Mouse (Mus musculus): ENCODE data around the gene Nxph3. TPM values are rescaled to one million over a fixed set of nuclear protein-coding genes. Genes with fewer than 3 reads are reported as not detected.

Nxph3 gene
- total RNA-seq, 2 experiments from 2014 or later = not detected

DNA sequence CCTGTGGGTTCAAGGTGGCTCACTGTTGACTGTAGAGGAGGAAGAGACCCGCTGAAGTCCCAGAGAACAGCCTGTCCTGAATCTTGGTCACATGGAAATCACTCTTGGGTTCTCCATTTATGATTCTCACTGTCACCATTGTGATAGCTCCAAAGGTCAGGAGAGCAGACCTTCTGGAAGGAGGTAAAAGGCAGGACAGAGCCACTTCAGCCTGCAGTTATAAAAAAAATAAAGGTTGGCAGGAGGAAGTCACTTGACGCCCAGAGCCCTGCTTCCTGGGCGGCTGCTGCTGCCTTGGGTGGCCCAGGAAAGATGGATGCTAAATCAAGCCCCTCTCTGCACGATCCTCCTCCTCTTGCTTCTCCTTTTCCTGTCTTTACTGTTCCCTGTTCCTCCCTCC, 14.0 kb downstream of the Nxph3 start:
- ATAC-seq (replicated peaks; ENCODE audit: low FRiP score, poor library complexity, severe bottlenecking) = no peak

DNA sequence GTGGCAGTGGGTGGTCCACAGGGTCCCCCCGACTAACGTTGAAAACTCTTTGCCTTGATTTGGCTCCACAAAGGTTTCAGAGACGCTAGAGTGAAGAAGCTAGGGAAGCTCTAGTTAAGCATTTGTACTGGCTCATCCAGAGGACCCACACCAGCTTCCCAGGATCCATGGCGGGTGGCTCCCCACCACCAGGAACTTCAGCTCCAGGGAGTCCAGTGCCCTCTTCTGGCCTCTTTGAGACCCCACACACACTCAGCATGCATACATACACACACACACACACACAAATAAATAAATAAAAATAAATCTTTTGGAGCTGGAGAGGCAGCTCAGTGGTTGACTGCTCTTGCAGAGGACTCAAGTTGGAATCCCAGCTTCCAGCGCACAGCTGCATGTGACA, 16.4 kb downstream of the Nxph3 start:
- no peak for ATAC-seq (replicated peaks; ENCODE audit: low FRiP score, poor library complexity, severe bottlenecking)

DNA sequence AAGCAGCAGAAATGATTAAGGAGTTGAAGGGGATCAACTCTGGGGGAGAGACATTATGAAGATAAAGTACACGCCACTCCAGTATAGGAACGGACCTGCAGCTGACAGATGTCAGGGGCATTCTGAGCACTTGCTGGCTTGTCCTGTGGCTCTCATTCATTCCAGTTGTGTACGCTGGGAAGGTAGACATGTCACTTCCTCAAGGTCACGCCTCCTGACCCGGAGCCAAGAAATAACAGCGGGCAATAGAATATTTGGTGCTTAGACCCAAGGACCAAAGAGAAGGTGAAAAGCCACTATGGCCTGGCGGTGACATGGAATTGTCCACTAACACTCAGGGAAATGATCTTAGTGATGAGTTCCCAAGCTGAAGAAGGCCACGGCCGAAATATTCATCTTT, 18.5 kb downstream of the Nxph3 start:
- no peak for ATAC-seq (replicated peaks; ENCODE audit: low FRiP score, poor library complexity, severe bottlenecking)

DNA sequence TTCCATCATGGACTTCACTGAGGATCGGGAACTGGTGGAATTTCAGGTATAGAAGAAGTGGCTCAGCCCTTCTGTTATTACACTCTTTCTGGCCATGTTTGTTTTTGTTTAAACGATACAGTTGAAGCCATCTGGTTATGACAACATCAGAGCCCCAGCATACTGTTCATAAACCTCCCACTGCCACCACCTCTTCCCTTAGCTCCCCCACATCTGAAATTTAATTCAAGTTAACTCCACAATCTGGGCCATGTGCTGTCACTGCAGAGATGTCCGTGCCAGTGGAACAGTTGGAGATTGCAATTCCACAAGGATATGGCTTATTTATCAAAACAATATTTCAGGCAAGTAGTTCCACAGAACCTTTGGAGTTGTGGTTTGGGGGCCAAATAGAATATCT, 20.0 kb downstream of the Nxph3 start:
- ATAC-seq (replicated peaks; ENCODE audit: low FRiP score, poor library complexity, severe bottlenecking) = no peak

DNA sequence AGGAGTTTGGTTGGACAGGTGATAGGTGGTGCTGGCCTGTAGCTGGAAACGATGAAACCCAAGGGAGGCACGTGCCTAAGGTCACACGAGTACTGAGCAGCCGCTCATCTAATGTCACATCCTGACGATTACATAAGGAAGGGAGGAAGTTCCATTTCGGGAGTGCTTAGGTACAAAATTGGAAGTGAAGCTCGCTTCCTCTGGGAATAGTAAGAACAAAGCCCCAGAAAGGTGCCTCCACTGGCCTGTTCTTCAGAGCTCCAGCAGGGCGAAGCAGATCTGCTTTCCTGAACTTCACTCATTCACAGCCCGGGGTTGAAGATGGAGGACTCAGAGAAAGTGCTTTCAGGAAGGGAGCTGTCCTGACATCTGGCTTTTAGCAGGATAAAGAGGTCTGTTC, 20.4 kb downstream of the Nxph3 start:
- no peak for ATAC-seq (replicated peaks; ENCODE audit: low FRiP score, poor library complexity, severe bottlenecking)

DNA sequence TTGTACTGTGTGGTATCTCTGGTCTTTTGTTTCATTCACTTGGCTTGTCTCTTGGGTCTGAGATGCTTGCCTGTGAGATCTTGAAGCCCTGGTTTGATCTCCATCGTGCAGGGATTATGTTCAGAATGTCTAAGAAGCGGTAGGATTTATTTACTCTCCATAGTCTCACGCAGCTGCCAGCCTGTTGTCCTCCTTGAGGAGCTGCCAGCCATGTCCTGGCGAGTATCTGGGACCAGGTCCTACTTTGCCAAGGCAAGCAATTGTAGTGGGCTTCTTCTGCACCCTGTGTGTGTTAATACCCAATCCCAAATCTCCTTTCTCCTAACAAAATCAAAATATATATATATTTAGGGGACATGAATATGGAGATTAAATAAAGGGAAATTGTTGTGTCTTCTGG, 21.4 kb downstream of the Nxph3 start:
- ATAC-seq (replicated peaks; ENCODE audit: low FRiP score, poor library complexity, severe bottlenecking) = no peak

DNA sequence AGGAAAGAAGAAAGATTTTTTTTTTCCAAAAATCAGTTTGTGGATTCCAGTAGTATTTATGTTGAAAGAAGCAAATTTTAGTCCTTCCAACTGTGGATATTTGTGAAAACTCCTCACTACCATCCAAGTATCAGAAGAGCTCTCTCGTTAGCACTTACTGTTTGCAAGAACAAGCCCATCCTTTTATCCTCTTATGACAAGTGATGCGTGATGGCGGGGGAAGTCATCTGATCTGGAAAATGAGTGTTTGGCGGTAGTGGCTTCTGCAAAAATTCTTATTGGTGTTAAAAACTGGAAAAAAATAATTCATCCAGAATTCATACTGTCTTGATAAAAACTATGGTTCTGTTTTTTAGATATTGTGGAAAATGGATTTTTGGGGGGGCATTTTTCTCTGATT, 22.1 kb downstream of the Nxph3 start:
- ATAC-seq (replicated peaks; ENCODE audit: low FRiP score, poor library complexity, severe bottlenecking) = no peak

DNA sequence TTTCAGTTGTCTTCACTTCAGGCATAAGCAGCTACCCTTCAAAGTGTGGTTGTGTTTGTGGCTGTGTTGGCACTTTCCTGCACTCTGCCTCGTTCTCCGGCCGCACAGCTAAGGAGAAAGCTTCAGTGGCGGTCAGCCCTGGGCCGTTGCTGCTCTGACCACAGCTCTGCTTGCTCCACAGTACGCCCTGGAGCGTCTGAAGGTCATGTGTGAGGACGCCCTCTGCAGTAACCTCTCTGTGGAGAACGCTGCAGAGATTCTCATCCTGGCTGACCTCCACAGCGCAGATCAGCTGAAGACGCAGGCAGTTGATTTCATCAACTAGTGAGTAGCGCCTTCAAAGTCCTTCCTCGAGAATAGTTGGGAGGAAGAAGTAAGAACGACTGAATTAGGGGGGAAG, 24.3 kb downstream of the Nxph3 start:
- ATAC-seq (replicated peaks; ENCODE audit: low FRiP score, poor library complexity, severe bottlenecking) = no peak

DNA sequence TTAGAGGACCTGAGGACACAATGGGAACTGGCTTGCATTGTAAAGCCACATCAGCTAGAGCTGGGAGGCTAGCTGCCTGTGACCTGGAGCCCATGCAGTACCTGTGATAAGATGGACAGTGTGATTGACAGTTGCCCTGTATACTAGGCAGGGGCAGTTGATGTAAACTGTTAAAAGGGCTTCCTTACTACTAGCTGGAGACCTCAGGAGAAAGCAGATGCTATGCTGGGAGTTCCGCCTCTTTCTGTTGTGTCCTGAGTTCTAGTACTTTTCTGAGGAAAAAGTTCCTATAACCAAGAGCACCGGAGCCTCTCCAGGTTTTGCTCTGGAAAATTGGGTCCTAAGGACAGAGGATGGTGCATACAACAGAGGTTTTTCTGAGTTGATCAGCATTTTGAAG, 27.1 kb downstream of the Nxph3 start:
- ATAC-seq (replicated peaks; ENCODE audit: low FRiP score, poor library complexity, severe bottlenecking) = no peak

DNA sequence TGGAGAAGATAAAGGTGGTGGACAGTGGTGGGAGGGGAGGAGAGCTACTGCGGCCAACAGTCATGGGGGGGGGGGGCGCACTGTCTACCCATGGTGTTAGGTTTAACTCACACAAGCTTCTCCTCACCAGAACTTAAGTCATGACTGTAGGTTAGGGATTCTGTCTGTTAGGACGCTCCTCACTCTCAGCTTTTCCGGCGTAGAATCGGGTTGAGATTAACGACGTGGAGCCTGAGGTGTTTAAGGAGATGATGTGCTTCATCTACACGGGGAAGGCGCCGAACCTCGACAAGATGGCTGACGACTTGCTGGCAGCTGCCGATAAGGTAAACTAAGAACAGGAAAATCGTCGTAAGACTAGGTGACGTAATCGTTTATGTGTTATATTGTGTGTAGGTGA, 28.7 kb downstream of the Nxph3 start:
- ATAC-seq (replicated peaks; ENCODE audit: low FRiP score, poor library complexity, severe bottlenecking) = no peak

DNA sequence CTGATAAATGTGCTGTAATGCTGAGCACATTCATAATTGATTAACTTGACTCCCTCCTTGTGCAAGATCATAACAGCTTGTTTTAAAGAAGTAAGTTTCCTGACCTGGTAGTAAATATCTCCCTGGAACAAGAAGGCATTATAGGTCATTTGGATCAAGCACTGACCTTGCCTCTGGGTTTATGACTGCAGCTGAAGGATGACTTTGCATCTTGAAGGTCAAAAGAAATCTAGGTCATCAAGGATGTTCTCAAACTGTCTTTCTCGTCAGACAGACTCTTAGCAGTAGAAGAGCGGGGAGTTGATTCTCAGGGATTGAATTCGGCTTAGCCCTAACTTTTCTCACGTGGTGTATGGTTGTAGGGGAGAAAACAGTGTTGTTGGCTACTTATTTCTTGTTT, 33.7 kb downstream of the Nxph3 start:
- ATAC-seq (replicated peaks; ENCODE audit: low FRiP score, poor library complexity, severe bottlenecking) = no peak

DNA sequence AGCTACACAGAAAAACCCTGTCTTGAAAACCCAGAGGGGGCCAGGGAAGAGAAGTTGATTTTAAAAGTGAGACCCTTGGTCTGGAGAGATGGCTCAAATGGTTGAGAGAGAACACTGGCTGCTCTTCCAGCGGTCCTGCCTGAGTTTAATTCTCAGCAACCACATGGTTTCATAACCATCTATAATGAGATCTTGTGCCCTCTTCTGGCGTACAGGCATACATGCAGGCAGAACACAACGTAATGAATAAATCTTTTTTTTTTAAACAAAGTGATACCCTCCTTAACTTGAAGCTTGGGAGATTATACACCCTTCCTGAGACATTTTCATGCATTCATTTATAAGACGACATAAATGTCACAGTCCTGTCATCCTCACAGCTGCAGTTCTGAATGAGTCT, 34.9 kb downstream of the Nxph3 start:
- no peak for ATAC-seq (replicated peaks; ENCODE audit: low FRiP score, poor library complexity, severe bottlenecking)

DNA sequence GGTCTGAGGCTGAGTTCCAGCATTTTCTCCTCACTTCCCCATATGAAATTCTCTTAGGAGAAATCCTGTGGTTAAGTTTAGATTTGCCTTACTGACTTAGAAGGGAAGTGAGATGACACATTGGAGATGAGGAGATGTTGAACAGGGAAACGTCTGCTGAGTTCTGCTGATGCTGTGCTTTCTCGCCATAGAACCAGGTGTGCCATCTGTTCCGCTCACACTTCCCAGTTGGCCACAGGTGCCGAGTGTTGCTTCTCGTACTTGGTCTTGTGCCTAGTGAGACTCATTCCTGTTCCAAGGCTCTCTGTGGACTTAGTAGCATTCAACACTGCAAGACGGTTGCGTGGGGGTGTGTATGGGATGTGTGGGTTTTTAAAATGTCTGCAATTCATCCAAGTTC, 38.0 kb downstream of the Nxph3 start:
- no peak for ATAC-seq (replicated peaks; ENCODE audit: low FRiP score, poor library complexity, severe bottlenecking)

DNA sequence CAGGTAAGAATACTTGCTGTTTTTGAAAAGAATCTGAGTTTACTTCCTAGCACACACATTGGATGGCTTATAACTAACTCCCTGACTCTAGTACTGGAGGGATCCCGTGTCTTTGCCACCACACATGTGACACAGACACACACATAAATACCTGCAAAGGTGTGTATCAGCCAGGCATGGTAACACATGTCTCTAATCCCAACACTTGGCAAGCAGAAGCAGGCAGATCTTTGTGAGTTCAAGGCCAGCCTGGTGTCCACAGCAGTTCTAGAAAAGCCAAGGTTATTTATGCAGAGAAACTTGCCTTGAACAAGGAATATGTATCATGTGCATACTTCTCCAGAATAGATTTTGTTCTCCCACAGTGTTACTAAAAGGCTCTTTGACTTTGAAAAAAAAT, 40.9 kb downstream of the Nxph3 start:
- no peak for ATAC-seq (replicated peaks; ENCODE audit: low FRiP score, poor library complexity, severe bottlenecking)

DNA sequence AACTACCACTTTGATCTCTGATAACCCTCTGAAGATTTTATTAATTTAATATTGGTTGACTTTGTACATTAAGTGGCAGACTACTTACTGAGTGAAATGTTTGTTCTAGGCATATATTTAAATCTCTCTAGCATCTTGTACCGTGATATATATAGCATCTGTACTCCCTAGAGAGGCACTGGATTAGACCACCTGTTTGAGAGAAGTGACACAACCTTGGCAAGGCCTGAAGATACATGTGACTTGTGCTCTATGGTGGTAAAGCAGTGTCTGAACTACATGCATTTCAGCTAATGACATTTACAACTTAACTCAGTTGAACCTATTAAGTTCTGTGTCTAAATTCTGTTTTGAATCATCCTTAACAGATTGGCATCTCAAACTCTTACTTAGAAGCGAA, 41.4 kb downstream of the Nxph3 start:
- no peak for ATAC-seq (replicated peaks; ENCODE audit: low FRiP score, poor library complexity, severe bottlenecking)

DNA sequence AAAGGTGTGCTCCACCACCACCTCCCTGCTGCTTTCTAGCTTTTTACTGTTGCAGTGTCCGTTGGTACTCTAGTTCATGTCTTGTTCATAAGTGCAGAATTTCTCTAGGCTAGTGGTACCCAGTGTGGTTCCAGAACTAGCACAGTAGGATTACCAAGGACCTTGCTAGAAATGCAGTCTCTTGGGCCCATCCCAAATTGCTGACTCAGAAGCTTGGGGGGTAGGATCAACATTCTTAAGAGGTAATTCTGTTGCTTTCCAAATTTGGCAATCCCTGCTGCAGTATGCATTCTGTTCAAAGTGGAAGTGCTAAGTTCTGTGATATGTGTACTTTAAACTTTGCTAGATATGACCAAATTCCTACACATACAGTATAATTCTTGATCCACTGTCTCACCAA, 46.6 kb downstream of the Nxph3 start:
- ATAC-seq (replicated peaks; ENCODE audit: low FRiP score, poor library complexity, severe bottlenecking) = no peak

DNA sequence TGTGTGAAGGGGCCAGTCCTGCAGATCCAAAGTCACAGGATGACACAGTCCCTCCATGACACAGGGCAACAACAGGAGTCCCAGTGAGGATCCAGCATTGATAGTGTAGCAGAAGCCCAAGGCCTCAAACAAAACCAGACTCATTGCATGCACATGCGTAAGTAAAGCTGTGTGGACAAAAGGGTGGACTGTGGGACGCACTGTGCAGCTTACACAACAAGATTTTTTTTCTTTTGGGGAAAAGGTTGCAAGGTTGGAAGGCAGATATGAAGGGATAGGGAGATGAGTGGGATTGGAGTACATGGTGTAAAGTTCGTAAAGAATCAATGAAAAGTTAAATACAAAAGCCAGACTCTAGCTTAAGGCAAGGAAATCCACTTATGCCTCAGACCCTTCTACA, 52.2 kb downstream of the Nxph3 start:
- ATAC-seq (replicated peaks; ENCODE audit: low FRiP score, poor library complexity, severe bottlenecking) = no peak

DNA sequence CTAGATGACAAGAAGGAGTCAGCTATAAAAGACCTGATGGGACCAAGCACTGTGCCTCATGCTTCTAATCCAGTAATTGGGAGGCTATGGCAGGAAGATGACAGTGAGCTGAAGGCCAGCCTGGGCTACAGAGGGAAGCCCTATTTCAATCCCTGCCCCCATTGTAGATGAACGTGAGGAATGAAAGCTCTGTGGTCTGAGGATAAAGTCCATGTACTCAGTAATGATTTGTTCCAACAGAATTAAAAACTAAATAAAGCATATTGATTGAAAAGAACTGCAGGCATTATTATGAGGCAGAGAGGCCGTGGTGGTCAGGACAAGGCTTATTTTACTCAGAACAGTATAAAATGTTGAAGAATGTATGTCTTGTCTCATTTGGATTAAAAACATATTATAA, 53.5 kb downstream of the Nxph3 start:
- ATAC-seq (replicated peaks; ENCODE audit: low FRiP score, poor library complexity, severe bottlenecking) = no peak

Other genes starting within 250 kb of the Nxph3 start
- 94.3 and 127 TPM in 2 replicates for gene Kat7, start 204.3 kb downstream of the Nxph3 start, total RNA-seq (2015; ENCODE audit: low replicate concordance)
- 72.6 and 81.2 TPM in 2 replicates for gene Kat7, start 204.3 kb downstream of the Nxph3 start, total RNA-seq (2017; ENCODE audit: low replicate concordance)
- 340 and 347 TPM in 2 replicates for gene Fam117a, start 177.6 kb downstream of the Nxph3 start, total RNA-seq (2015; ENCODE audit: low replicate concordance)
- 282 and 287 TPM in 2 replicates for gene Fam117a, start 177.6 kb downstream of the Nxph3 start, total RNA-seq (2017; ENCODE audit: low replicate concordance)
- gene Slc35b1, start 129.9 kb downstream of the Nxph3 start, total RNA-seq (2015; ENCODE audit: low replicate concordance) = 35.0 and 42.3 TPM in 2 replicates
- 38.7 and 50.4 TPM in 2 replicates for gene Slc35b1, start 129.9 kb downstream of the Nxph3 start, total RNA-seq (2017; ENCODE audit: low replicate concordance)
- gene Spop, start 100.5 kb downstream of the Nxph3 start, total RNA-seq (2015; ENCODE audit: low replicate concordance) = 57.3 and 75.5 TPM in 2 replicates
- 61.7 and 70.0 TPM in 2 replicates for gene Spop, start 100.5 kb downstream of the Nxph3 start, total RNA-seq (2017; ENCODE audit: low replicate concordance)
- not detected in 2 replicates for gene Ngfr, start 73.2 kb upstream of the Nxph3 start, total RNA-seq (2015; ENCODE audit: low replicate concordance)
- gene Ngfr, start 73.2 kb upstream of the Nxph3 start, total RNA-seq (2017; ENCODE audit: low replicate concordance) = not detected in 2 replicates
- 12.3 and 17.6 TPM in 2 replicates for gene Phb, start 152.4 kb upstream of the Nxph3 start, total RNA-seq (2015; ENCODE audit: low replicate concordance)
- gene Phb, start 152.4 kb upstream of the Nxph3 start, total RNA-seq (2017; ENCODE audit: low replicate concordance) = 7.7 and 42.9 TPM in 2 replicates
- gene Zfp652, start 198.1 kb upstream of the Nxph3 start, total RNA-seq (2015; ENCODE audit: low replicate concordance) = 12.3 and 22.6 TPM in 2 replicates
- 9.0 and 23.0 TPM in 2 replicates for gene Zfp652, start 198.1 kb upstream of the Nxph3 start, total RNA-seq (2017; ENCODE audit: low replicate concordance)
- 0.42 and 1.8 TPM in 2 replicates for gene B130006D01Rik, start 209.0 kb upstream of the Nxph3 start, total RNA-seq (2015; ENCODE audit: low replicate concordance)
- 0.61 and 2.6 TPM in 2 replicates for gene B130006D01Rik, start 209.0 kb upstream of the Nxph3 start, total RNA-seq (2017; ENCODE audit: low replicate concordance)